Mouse (Mus musculus) midbrain, postnatal 0 days (tissue): ENCODE measurements around the gene Igsf6. TPM values are rescaled to one million over a fixed set of nuclear protein-coding genes. Genes with fewer than 3 reads are reported as not detected.

Source experiments
- ATAC-seq: fragments of 200-750 bp; cut with Nextera tagmentation; 2 replicates; pipeline ENCODE4 v1.8.0; 2017; ENCODE audit warnings: moderate number of reproducible peaks, mild to moderate bottlenecking, moderate TSS enrichment, moderate library complexity; ENCODE audit not compliant: low FRiP score
- DNase-seq: peaks from one replicate; pipeline ENCODE4 v3.0.0-alpha.2; 2015; ENCODE audit warnings: low spot score
- H3K27ac ChIP-seq: fragments of 300-500 bp; sonication (generic); 2 replicates; pipeline ENCODE4 v1.5.1; 2014; ENCODE audit warnings: low read depth, mild to moderate bottlenecking, low read length, mixed read lengths
- H3K27me3 ChIP-seq: fragments of 300-500 bp; sonication (generic); 2 replicates; pipeline ENCODE4 v1.6.1; 2014; ENCODE audit warnings: low read length, control low read depth, mixed read lengths; ENCODE audit not compliant: insufficient read depth
- H3K36me3 ChIP-seq: fragments of 300-500 bp; sonication (generic); 2 replicates; pipeline ENCODE4 v1.6.1; 2014; ENCODE audit warnings: low read length, control low read depth, mixed read lengths; ENCODE audit not compliant: insufficient read depth
- H3K4me1 ChIP-seq: fragments of 300-500 bp; sonication (generic); 2 replicates; pipeline ENCODE4 v1.6.1; 2014; ENCODE audit warnings: mild to moderate bottlenecking, control low read depth, antibody characterized with exemption, low read length, mixed read lengths; ENCODE audit not compliant: insufficient read depth
- H3K4me2 ChIP-seq: fragments of 300-500 bp; sonication (generic); 2 replicates; pipeline ENCODE4 v1.6.1; 2014; ENCODE audit warnings: low read depth, mild to moderate bottlenecking, low read length, mixed read lengths; ENCODE audit not compliant: poor library complexity, severe bottlenecking
- H3K4me3 ChIP-seq: fragments of 300-500 bp; sonication (generic); 2 replicates; pipeline ENCODE4 v1.5.1; 2014; ENCODE audit warnings: low read depth, mild to moderate bottlenecking, low read length, moderate library complexity
- H3K9ac ChIP-seq: fragments of 300-500 bp; sonication (generic); replicated peaks from 2 replicates; pipeline ENCODE4 v1.6.1; 2014; ENCODE audit warnings: mild to moderate bottlenecking, low read length, moderate library complexity, mixed read lengths; ENCODE audit not compliant: poor library complexity, severe bottlenecking
- H3K9me3 ChIP-seq: fragments of 300-500 bp; sonication (generic); 2 replicates; pipeline ENCODE4 v1.6.1; 2016; ENCODE audit warnings: low read length, control low read depth
- CTCF ChIP-seq: IDR thresholded peaks from 2 replicates; pipeline ENCODE4 v1.5.1; 2016; ENCODE audit warnings: antibody characterized with exemption, mild to moderate bottlenecking
- WGBS: fragments of 180-500 bp; shearing (Covaris S2); extraction: QIAGEN DNeasy Blood & Tissue Kit; methylation state at CpG from one replicate; pipeline ENCODE4 v1.1.7; 2014; 5-methylcytosine and 5-hydroxymethylcytosine counted together
- polyA plus RNA-seq: library from polyadenylated mRNA; unstranded; fragments of >200 nt; fragmentation: Nextera tagmentation; extraction: Ambion mirVana; gene quantifications from 2 replicates; pipeline ENCODE4 v1.2.1, GENCODE M21; 2015
- total RNA-seq: library from RNA; depleted of rRNA; stranded (reverse); fragments of >200 nt; gene quantifications from 2 replicates; pipeline ENCODE4 v1.2.3, GENCODE M21; 2014; rRNA removed

Igsf6 gene
- total RNA-seq (0.66 and 0.77 TPM in 2 replicates), polyA plus RNA-seq (0.63 and 0.74 TPM in 2 replicates)

GRCm38 (mm10) chr7:121074281-121074680, at the start of gene Igsf6:
Gene Igsf6, minus strand, starts transcription at chr7:121074572.
- no peak within 1 kb of the TSS for H3K4me3 ChIP-seq
- H3K4me2 ChIP-seq: no peak within 1 kb of the TSS
- no peak for TF ChIP-seq CTCF
- no peak within 1 kb of the TSS for H3K9ac ChIP-seq
- no peak for DNase-seq
- WGBS: 82% methylated on average over 11 of the region's 11 CpGs
- ATAC-seq: no peak
- no peaks in the 10 kb centered on the region for H3K4me1 ChIP-seq
- no peaks in the 10 kb centered on the region for H3K9me3 ChIP-seq
- peaks cover 10% of the 10 kb centered on the region for H3K36me3 ChIP-seq
- no peak within 1 kb of the TSS for H3K27ac ChIP-seq
- no peaks in the 10 kb centered on the region for H3K27me3 ChIP-seq

- peak; percentile 96 for TF ChIP-seq CTCF
- Histone ChIP-seq H3K27me3 (no peaks in the 10 kb centered on the region), H3K4me2 (no peak overlapping the region), H3K9me3 (no peaks in the 10 kb centered on the region), H3K9ac (no peak overlapping the region), H3K4me1 (no peaks in the 10 kb centered on the region), H3K4me3 (no peak overlapping the region), H3K27ac (no peak overlapping the region), H3K36me3 (no peaks in the 10 kb centered on the region)
- ATAC-seq: peak; percentile 73
- peak; percentile 88 for DNase-seq
- WGBS: 10% methylated on average over 10 of the region's 10 CpGs
Observed at GRCm38 (mm10) chr7:121120143-121120818, 45.9 kb upstream of the Igsf6 start.

GRCm38 (mm10) chr7:121111762-121112161, 37.4 kb upstream of the Igsf6 start:
- H3K4me1 ChIP-seq: no peaks in the 10 kb centered on the region
- WGBS: 75% methylated on average over 3 of the region's 3 CpGs
- TF ChIP-seq CTCF: no peak
- ATAC-seq: no peak
- H3K9ac ChIP-seq: no peak overlapping the region
- no peak overlapping the region for H3K4me2 ChIP-seq
- no peaks in the 10 kb centered on the region for H3K27me3 ChIP-seq
- no peak overlapping the region for H3K4me3 ChIP-seq
- no peak for DNase-seq
- H3K36me3 ChIP-seq: no peaks in the 10 kb centered on the region
- H3K9me3 ChIP-seq: no peaks in the 10 kb centered on the region
- no peak overlapping the region for H3K27ac ChIP-seq

- Histone ChIP-seq H3K4me2 (no peak overlapping the region), H3K27me3 (no peaks in the 10 kb centered on the region), H3K9me3 (no peaks in the 10 kb centered on the region), H3K4me3 (no peak overlapping the region), H3K27ac (no peak overlapping the region), H3K9ac (no peak overlapping the region), H3K4me1 (no peaks in the 10 kb centered on the region), H3K36me3 (no peaks in the 10 kb centered on the region)
- peak; percentile 4 for DNase-seq
- WGBS: 58% methylated on average over 3 of the region's 3 CpGs
- no peak for ATAC-seq
- no peak for TF ChIP-seq CTCF
Observed at GRCm38 (mm10) chr7:121111321-121111720, 36.9 kb upstream of the Igsf6 start.

GRCm38 (mm10) chr7:121107851-121108250, 33.5 kb upstream of the Igsf6 start:
- H3K27me3 ChIP-seq: no peaks in the 10 kb centered on the region
- TF ChIP-seq CTCF: no peak
- WGBS: 85% methylated on average over 3 of the region's 3 CpGs
- no peak overlapping the region for H3K4me3 ChIP-seq
- DNase-seq (no peak), ATAC-seq (no peak)
- no peak overlapping the region for H3K9ac ChIP-seq
- H3K9me3 ChIP-seq: no peaks in the 10 kb centered on the region
- H3K27ac ChIP-seq: no peak overlapping the region
- no peaks in the 10 kb centered on the region for H3K36me3 ChIP-seq
- H3K4me2 ChIP-seq: no peak overlapping the region
- H3K4me1 ChIP-seq: no peaks in the 10 kb centered on the region

- no peak overlapping the region for H3K27ac ChIP-seq
- H3K9me3 ChIP-seq: no peaks in the 10 kb centered on the region
- no peak for ATAC-seq
- H3K4me1 ChIP-seq: no peaks in the 10 kb centered on the region
- DNase-seq: no peak
- no peak overlapping the region for H3K4me2 ChIP-seq
- no peaks in the 10 kb centered on the region for H3K27me3 ChIP-seq
- H3K9ac ChIP-seq: no peak overlapping the region
- 74% methylated on average over 10 of the region's 10 CpGs for WGBS
- H3K36me3 ChIP-seq: no peaks in the 10 kb centered on the region
- no peak overlapping the region for H3K4me3 ChIP-seq
- no peak for TF ChIP-seq CTCF
Observed at GRCm38 (mm10) chr7:121098614-121099389, 24.4 kb upstream of the Igsf6 start.
